In genomic region chr4:101675726-101676125, GRCm38 (mm10) we compare ENCODE assay signal across 16 mouse cellular contexts. TPM values are rescaled to one million over a fixed set of nuclear protein-coding genes. Genes with fewer than 3 reads are reported as not detected.
DNase-seq lines count a peak whose midpoint lies in the region; ATAC-seq and TF ChIP-seq lines count a peak whose summit lies in the region.
"Had no signal": no experiment of that assay in that cellular context is flagged by ENCODE, and none has a peak within 500 bp of the region (broad histone marks: within the 10 kb centered on the region; RNA-seq: fewer than 3 reads in every experiment).

No protein-coding gene starts in this region.

- no peak overlapping the region for H3K9ac ChIP-seq in liver, embryonic 15.5 days
- no peak overlapping the region for H3K9ac ChIP-seq in kidney, postnatal 0 days (ENCODE audit: low read depth, low read length)
- H3K9ac ChIP-seq in hindbrain, postnatal 0 days (replicated peaks; ENCODE audit: low read length), result no peak overlapping the region
- H3K9ac ChIP-seq: embryonic facial prominence, embryonic 12.5 days; hindbrain, embryonic 13.5 days had no signal

- H3K4me3 ChIP-seq in liver, embryonic 15.5 days (replicated peaks), result no peak overlapping the region
- H3K4me3 ChIP-seq in kidney, postnatal 0 days (replicated peaks; ENCODE audit: low read depth, low read length), result no peak overlapping the region
- no peak overlapping the region for H3K4me3 ChIP-seq in hindbrain, postnatal 0 days (ENCODE audit: low read length)
- H3K4me3 ChIP-seq: embryonic facial prominence, embryonic 12.5 days; hindbrain, embryonic 13.5 days; myocyte had no signal

- no peak for DNase-seq in liver
- peak; percentile 74 for DNase-seq in kidney, postnatal 0 days (ENCODE audit: low spot score)
- peak; percentile 38 to 59 for DNase-seq in lung, postnatal 4 days
- no peak for DNase-seq in hindbrain, postnatal 0 days (ENCODE audit: low spot score)
- DNase-seq in layer of hippocampus, postnatal 36 days, result no peak
- DNase-seq in left cerebral cortex, postnatal 10 days (ENCODE audit: extremely low spot score in 1 of 2, low spot score in 2 of 2), result no peak
- DNase-seq: cerebellum, adult 18-20 months; right cerebral cortex, postnatal 14 days; thymus, postnatal 14 days had no signal

- 0 out of 2 replicates have a peak, but pooled peaks cover 3% of the 10 kb centered on the region for H3K4me1 ChIP-seq in liver, embryonic 15.5 days (replicated peaks)
- no peaks in the 10 kb centered on the region for H3K4me1 ChIP-seq in kidney, postnatal 0 days (replicated peaks; ENCODE audit: insufficient read depth, low read length)
- H3K4me1 ChIP-seq in hindbrain, postnatal 0 days (ENCODE audit: insufficient read depth, low read length), result no peaks in the 10 kb centered on the region
- H3K4me1 ChIP-seq: embryonic facial prominence, embryonic 12.5 days; hindbrain, embryonic 13.5 days had no signal

- no peaks in the 10 kb centered on the region for H3K36me3 ChIP-seq in liver, embryonic 15.5 days (replicated peaks)
- no peaks in the 10 kb centered on the region for H3K36me3 ChIP-seq in kidney, postnatal 0 days (ENCODE audit: insufficient read depth, low read length)
- no peaks in the 10 kb centered on the region for H3K36me3 ChIP-seq in hindbrain, postnatal 0 days (ENCODE audit: insufficient read depth, low read length)
- H3K36me3 ChIP-seq: embryonic facial prominence, embryonic 12.5 days; hindbrain, embryonic 13.5 days had no signal

- no peak overlapping the region for H3K4me2 ChIP-seq in liver, embryonic 15.5 days
- H3K4me2 ChIP-seq in kidney, postnatal 0 days (ENCODE audit: low read length), result no peak overlapping the region
- H3K4me2 ChIP-seq in hindbrain, postnatal 0 days (ENCODE audit: low read depth, low read length), result no peak overlapping the region
- H3K4me2 ChIP-seq: embryonic facial prominence, embryonic 12.5 days; hindbrain, embryonic 13.5 days had no signal

- WGBS in liver, embryonic 15.5 days (ENCODE audit: insufficient replicate concordance), result 51% methylated on average over 4 of the region's 4 CpGs
- 40% methylated on average over 4 of the region's 4 CpGs for WGBS in kidney, postnatal 0 days
- 78% methylated on average over 4 of the region's 4 CpGs for WGBS in hindbrain, postnatal 0 days

- peak overlapping the region; percentile 16; the same call in 1 of the 2 replicates for H3K27ac ChIP-seq in liver, embryonic 15.5 days (replicated peaks)
- no peak overlapping the region for H3K27ac ChIP-seq in kidney, postnatal 0 days
- H3K27ac ChIP-seq in hindbrain, postnatal 0 days, result no peak overlapping the region
- H3K27ac ChIP-seq: embryonic facial prominence, embryonic 12.5 days; hindbrain, embryonic 13.5 days; macrophage had no signal

- TF ChIP-seq CTCF in kidney, postnatal 0 days (IDR thresholded peaks at IDR 0.05; ENCODE audit: low read depth), result no peak
- TF ChIP-seq CTCF in hindbrain, postnatal 0 days (IDR thresholded peaks at IDR 0.05; ENCODE audit: low read depth), result no peak

- ATAC-seq in liver, embryonic 15.5 days (ENCODE audit: insufficient read depth), result no peak
- ATAC-seq in granulocyte monocyte progenitor cell, adult 5-6 weeks (replicated peaks; ENCODE audit: poor library complexity, severe bottlenecking), result peak; percentile 25; the same call in 1 of the 2 replicates
- ATAC-seq in kidney, postnatal 0 days (replicated peaks; ENCODE audit: low FRiP score, low read depth), result no peak; the same call in 1 of the 2 replicates
- ATAC-seq in hindbrain, postnatal 0 days, result no peak
- ATAC-seq: activated CD4-positive, CD25-positive, alpha-beta regulatory T cell, adult 4 months had no signal

- intact Hi-C loops in left cerebral cortex, postnatal 10 days (cut with DNase I), result no loop called here

- H3K27me3 ChIP-seq in liver, embryonic 15.5 days, result no peaks in the 10 kb centered on the region
- H3K27me3 ChIP-seq in kidney, postnatal 0 days (ENCODE audit: insufficient read depth, low read length), result no peaks in the 10 kb centered on the region
- H3K27me3 ChIP-seq in hindbrain, postnatal 0 days (ENCODE audit: insufficient read depth, low read length), result no peaks in the 10 kb centered on the region
- H3K27me3 ChIP-seq: embryonic facial prominence, embryonic 12.5 days; hindbrain, embryonic 13.5 days had no signal

- no peaks in the 10 kb centered on the region for H3K9me3 ChIP-seq in liver, embryonic 15.5 days (replicated peaks)
- H3K9me3 ChIP-seq in kidney, postnatal 0 days (replicated peaks; ENCODE audit: low read length), result no peaks in the 10 kb centered on the region
- H3K9me3 ChIP-seq in hindbrain, postnatal 0 days (ENCODE audit: low read length), result no peaks in the 10 kb centered on the region
- H3K9me3 ChIP-seq: embryonic facial prominence, embryonic 12.5 days; hindbrain, embryonic 13.5 days had no signal

RNA-seq across cellular contexts. Expression of gene Leprot, which starts 28.2 kb away (rescaled TPM):
- polyA plus RNA-seq in liver, embryonic 15.5 days (2015; fragmentation: Nextera tagmentation; extraction: Ambion mirVana), result 47.5 and 47.9 TPM in 2 replicates
- total RNA-seq in granulocyte monocyte progenitor cell, adult 5-6 weeks (2014; fragmentation: Nextera tagmentation), result 31.4 and 46.0 TPM in 2 replicates
- 45.3 and 45.7 TPM in 2 replicates for total RNA-seq in granulocyte monocyte progenitor cell, adult 5-6 weeks (2017)
- polyA plus RNA-seq in kidney, postnatal 0 days (2015; fragmentation: Nextera tagmentation; extraction: Ambion mirVana), result 113 and 117 TPM in 2 replicates
- 53.1 and 58.0 TPM in 2 replicates for total RNA-seq in hindbrain, postnatal 0 days (2014; rRNA removed)
- 78.7 and 79.1 TPM in 2 replicates for polyA plus RNA-seq in hindbrain, postnatal 0 days (2015; fragmentation: Nextera tagmentation; extraction: Ambion mirVana)
- total RNA-seq in layer of hippocampus, postnatal 36 days (2021), result 10 to 100 TPM; 26.3 to 27.9 TPM
- 10 to 100 TPM; 27.1 to 28.7 TPM for total RNA-seq in left cerebral cortex, postnatal 10 days (2021)

RNA-seq across cellular contexts. Expression of gene Lepr, which starts 41.5 kb away (rescaled TPM):
- polyA plus RNA-seq in liver, embryonic 15.5 days (2015; fragmentation: Nextera tagmentation; extraction: Ambion mirVana), result 0.74 and 0.76 TPM in 2 replicates
- total RNA-seq in granulocyte monocyte progenitor cell, adult 5-6 weeks (2014; fragmentation: Nextera tagmentation), result not detected in 2 replicates
- total RNA-seq in granulocyte monocyte progenitor cell, adult 5-6 weeks (2017), result 0.17 TPM in 1 of 2 replicates, not detected in the other
- 7.2 and 7.6 TPM in 2 replicates for polyA plus RNA-seq in kidney, postnatal 0 days (2015; fragmentation: Nextera tagmentation; extraction: Ambion mirVana)
- 4.3 and 6.6 TPM in 2 replicates for total RNA-seq in hindbrain, postnatal 0 days (2014; rRNA removed)
- polyA plus RNA-seq in hindbrain, postnatal 0 days (2015; fragmentation: Nextera tagmentation; extraction: Ambion mirVana), result 3.7 and 3.8 TPM in 2 replicates
- total RNA-seq in layer of hippocampus, postnatal 36 days (2021), result 1 to 10 TPM; 1.9 to 3.0 TPM
- total RNA-seq in left cerebral cortex, postnatal 10 days (2021), result 1 to 10 TPM; 4.0 to 5.8 TPM
- polyA plus RNA-seq: macrophage had no signal

Comparison
In these comparisons a context has a peak if more than half of its experiments do, and no peak if none do; other contexts are left out.
1. DNase-seq: peak in kidney, postnatal 0 days (single experiment) and lung, postnatal 4 days (2 of 2); none in liver (single experiment), hindbrain, postnatal 0 days (single experiment), layer of hippocampus, postnatal 36 days (0 of 2) and left cerebral cortex, postnatal 10 days (0 of 2).